Mouse (Mus musculus) telencephalon, adult 2 months (tissue): ENCODE results near the gene Rexo1.

Source experiments
- DNase-seq: peaks from one replicate; pipeline ENCODE4 v3.0.0-alpha.2; 2011; ENCODE audit warnings: low read depth, low spot score

Rexo1 gene

GRCm38 (mm10) chr10:80557346-80557965 lies 3.9 kb downstream of the Rexo1 start:
- DNase-seq: no peak

- no peak for DNase-seq
These were observed 7.4 kb downstream of the Rexo1 start for GRCm38 (mm10) chr10:80553997-80554396.

GRCm38 (mm10) chr10:80553575-80553974 lies 7.8 kb downstream of the Rexo1 start:
- DNase-seq: no peak

GRCm38 (mm10) chr10:80552364-80552763 lies 9.0 kb downstream of the Rexo1 start:
- DNase-seq: no peak

GRCm38 (mm10) chr10:80549279-80549678 lies 12.1 kb downstream of the Rexo1 start:
- no peak for DNase-seq

GRCm38 (mm10) chr10:80548428-80549006 lies 12.8 kb downstream of the Rexo1 start:
- DNase-seq: no peak

- DNase-seq: no peak
These were observed 13.8 kb downstream of the Rexo1 start for GRCm38 (mm10) chr10:80547539-80547938.

- DNase-seq: no peak
These were observed 14.4 kb downstream of the Rexo1 start for GRCm38 (mm10) chr10:80546945-80547344.

GRCm38 (mm10) chr10:80545590-80545989 lies 15.8 kb downstream of the Rexo1 start:
- DNase-seq: no peak

GRCm38 (mm10) chr10:80543873-80544272 lies 17.5 kb downstream of the Rexo1 start:
- no peak for DNase-seq

GRCm38 (mm10) chr10:80539493-80539892 lies 21.9 kb downstream of the Rexo1 start:
- DNase-seq: no peak

GRCm38 (mm10) chr10:80538710-80539394 lies 22.5 kb downstream of the Rexo1 start, which contains the start of gene Atp8b3:
Gene Atp8b3 (minus strand): TSS chr10:80539124.
- DNase-seq: no peak

GRCm38 (mm10) chr10:80538180-80538579 lies 23.2 kb downstream of the Rexo1 start:
- no peak for DNase-seq

GRCm38 (mm10) chr10:80535711-80536110 lies 25.6 kb downstream of the Rexo1 start:
- no peak for DNase-seq

GRCm38 (mm10) chr10:80535071-80535470 lies 26.3 kb downstream of the Rexo1 start:
- no peak for DNase-seq

GRCm38 (mm10) chr10:80533704-80534103 lies 27.7 kb downstream of the Rexo1 start:
- DNase-seq: no peak

- no peak for DNase-seq
These were observed 28.6 kb downstream of the Rexo1 start for GRCm38 (mm10) chr10:80532783-80533182.

- no peak for DNase-seq
These were observed 35.2 kb downstream of the Rexo1 start for GRCm38 (mm10) chr10:80526172-80526571.

- no peak for DNase-seq
These were observed 38.1 kb downstream of the Rexo1 start for GRCm38 (mm10) chr10:80523299-80523698.

- no peak for DNase-seq
These were observed 42.1 kb downstream of the Rexo1 start for GRCm38 (mm10) chr10:80519287-80519686.

- no peak for DNase-seq
These were observed 47.6 kb downstream of the Rexo1 start for GRCm38 (mm10) chr10:80513739-80514138.

GRCm38 (mm10) chr10:80510273-80510660 lies 51.1 kb downstream of the Rexo1 start:
- no peak for DNase-seq
